Mouse (Mus musculus): ENCODE data around the gene Fam163a. TPM values are rescaled to one million over a fixed set of nuclear protein-coding genes. Genes with fewer than 3 reads are reported as not detected.

Fam163a gene
- polyA plus RNA-seq, 1 experiment from 2014 or later = 1.8 TPM

- peak within 1 kb of the TSS; percentile 98 for H3K27ac ChIP-seq (ENCODE audit: low read depth, low read length)
- ATAC-seq = peak; percentile 89
- peak within 1 kb of the TSS; percentile 88 for H3K4me3 ChIP-seq (ENCODE audit: low read depth, low read length)
- H3K4me2 ChIP-seq (replicated peaks; ENCODE audit: low read depth) = peak within 1 kb of the TSS; percentile 62
- H3K27me3 ChIP-seq (replicated peaks; ENCODE audit: control insufficient read depth, insufficient read depth, low read length) = no peaks in the 10 kb centered on the region
- peak; percentile 86 for TF ChIP-seq CTCF (IDR thresholded peaks at IDR 0.05; ENCODE audit: low read depth)
- H3K9me3 ChIP-seq (ENCODE audit: control insufficient read depth) = no peaks in the 10 kb centered on the region
- H3K9ac ChIP-seq (ENCODE audit: low read depth, low read length) = peak within 1 kb of the TSS; percentile 93
- H3K4me1 ChIP-seq (replicated peaks; ENCODE audit: control insufficient read depth, insufficient read depth, low read length) = no peaks in the 10 kb centered on the region
- under 1% methylated on average over 59 of the region's 59 CpGs for WGBS
- H3K36me3 ChIP-seq (ENCODE audit: control insufficient read depth, insufficient read depth) = peaks cover 16% of the 10 kb centered on the region
Observed at GRCm38 (mm10) chr1:156035930-156036737, 168.7 kb downstream of the Fam163a start, which contains the start of gene Tor1aip1. Gene Tor1aip1, minus strand, starts transcription at chr1:156036480.

GRCm38 (mm10) chr1:156035269-156035929 lies 169.4 kb downstream of the Fam163a start, which contains the start of gene Tor1aip2:
Gene Tor1aip2, plus strand, starts transcription at chr1:156035403.
- peak within 1 kb of the TSS; percentile 93 for H3K9ac ChIP-seq (ENCODE audit: low read depth, low read length)
- no peaks in the 10 kb centered on the region for H3K4me1 ChIP-seq (replicated peaks; ENCODE audit: control insufficient read depth, insufficient read depth, low read length)
- H3K36me3 ChIP-seq (ENCODE audit: control insufficient read depth, insufficient read depth) = peaks cover 20% of the 10 kb centered on the region
- H3K4me3 ChIP-seq (ENCODE audit: low read depth, low read length) = peak within 1 kb of the TSS; percentile 88
- 0% methylated on average over 54 of the region's 59 CpGs for WGBS
- ATAC-seq = peak; percentile 79
- TF ChIP-seq CTCF (IDR thresholded peaks at IDR 0.05; ENCODE audit: low read depth) = no peak
- H3K27ac ChIP-seq (ENCODE audit: low read depth, low read length) = peak within 1 kb of the TSS; percentile 98
- H3K27me3 ChIP-seq (replicated peaks; ENCODE audit: control insufficient read depth, insufficient read depth, low read length) = no peaks in the 10 kb centered on the region
- no peaks in the 10 kb centered on the region for H3K9me3 ChIP-seq (ENCODE audit: control insufficient read depth)
- H3K4me2 ChIP-seq (replicated peaks; ENCODE audit: low read depth) = peak within 1 kb of the TSS; percentile 62

GRCm38 (mm10) chr1:156034661-156035060 lies 170.2 kb downstream of the Fam163a start:
- H3K27me3 ChIP-seq (replicated peaks; ENCODE audit: control insufficient read depth, insufficient read depth, low read length) = no peaks in the 10 kb centered on the region
- TF ChIP-seq CTCF (IDR thresholded peaks at IDR 0.05; ENCODE audit: low read depth) = no peak
- H3K9me3 ChIP-seq (ENCODE audit: control insufficient read depth) = no peaks in the 10 kb centered on the region
- peak overlapping the region; percentile 62 for H3K4me2 ChIP-seq (replicated peaks; ENCODE audit: low read depth)
- no peak overlapping the region for H3K27ac ChIP-seq (ENCODE audit: low read depth, low read length)
- peak overlapping the region; percentile 93; the same call in 1 of the 2 replicates for H3K9ac ChIP-seq (ENCODE audit: low read depth, low read length)
- 20% methylated on average over 1 of the region's 1 CpGs for WGBS
- no peaks in the 10 kb centered on the region for H3K4me1 ChIP-seq (replicated peaks; ENCODE audit: control insufficient read depth, insufficient read depth, low read length)
- H3K4me3 ChIP-seq (ENCODE audit: low read depth, low read length) = peak overlapping the region; percentile 88
- peaks cover 26% of the 10 kb centered on the region for H3K36me3 ChIP-seq (ENCODE audit: control insufficient read depth, insufficient read depth)
- no peak for ATAC-seq

GRCm38 (mm10) chr1:156033921-156034320 lies 170.9 kb downstream of the Fam163a start:
- no peak for TF ChIP-seq CTCF (IDR thresholded peaks at IDR 0.05; ENCODE audit: low read depth)
- H3K36me3 ChIP-seq (ENCODE audit: control insufficient read depth, insufficient read depth) = peaks cover 32% of the 10 kb centered on the region
- no peak overlapping the region for H3K4me2 ChIP-seq (replicated peaks; ENCODE audit: low read depth)
- no peak overlapping the region for H3K4me3 ChIP-seq (ENCODE audit: low read depth, low read length)
- 92% methylated on average over 7 of the region's 7 CpGs for WGBS
- H3K27ac ChIP-seq (ENCODE audit: low read depth, low read length) = no peak overlapping the region
- H3K9me3 ChIP-seq (ENCODE audit: control insufficient read depth) = no peaks in the 10 kb centered on the region
- H3K4me1 ChIP-seq (replicated peaks; ENCODE audit: control insufficient read depth, insufficient read depth, low read length) = no peaks in the 10 kb centered on the region
- no peak for ATAC-seq
- H3K27me3 ChIP-seq (replicated peaks; ENCODE audit: control insufficient read depth, insufficient read depth, low read length) = no peaks in the 10 kb centered on the region
- H3K9ac ChIP-seq (ENCODE audit: low read depth, low read length) = no peak overlapping the region

GRCm38 (mm10) chr1:156028340-156028975 lies 176.4 kb downstream of the Fam163a start:
- H3K27me3 ChIP-seq (replicated peaks; ENCODE audit: control insufficient read depth, insufficient read depth, low read length) = no peaks in the 10 kb centered on the region
- no peak for TF ChIP-seq CTCF (IDR thresholded peaks at IDR 0.05; ENCODE audit: low read depth)
- H3K4me2 ChIP-seq (replicated peaks; ENCODE audit: low read depth) = no peak overlapping the region
- WGBS = 85% methylated on average over 4 of the region's 4 CpGs
- H3K27ac ChIP-seq (ENCODE audit: low read depth, low read length) = no peak overlapping the region
- H3K9ac ChIP-seq (ENCODE audit: low read depth, low read length) = no peak overlapping the region
- H3K9me3 ChIP-seq (ENCODE audit: control insufficient read depth) = no peaks in the 10 kb centered on the region
- H3K36me3 ChIP-seq (ENCODE audit: control insufficient read depth, insufficient read depth) = peaks cover 46% of the 10 kb centered on the region
- no peaks in the 10 kb centered on the region for H3K4me1 ChIP-seq (replicated peaks; ENCODE audit: control insufficient read depth, insufficient read depth, low read length)
- no peak for ATAC-seq
- no peak overlapping the region for H3K4me3 ChIP-seq (ENCODE audit: low read depth, low read length)

GRCm38 (mm10) chr1:156027849-156028248 lies 177.0 kb downstream of the Fam163a start:
- H3K4me2 ChIP-seq (replicated peaks; ENCODE audit: low read depth) = no peak overlapping the region
- no peak overlapping the region for H3K27ac ChIP-seq (ENCODE audit: low read depth, low read length)
- no peaks in the 10 kb centered on the region for H3K9me3 ChIP-seq (ENCODE audit: control insufficient read depth)
- H3K27me3 ChIP-seq (replicated peaks; ENCODE audit: control insufficient read depth, insufficient read depth, low read length) = no peaks in the 10 kb centered on the region
- TF ChIP-seq CTCF (IDR thresholded peaks at IDR 0.05; ENCODE audit: low read depth) = no peak
- no peak overlapping the region for H3K9ac ChIP-seq (ENCODE audit: low read depth, low read length)
- WGBS = 88% methylated on average over 3 of the region's 3 CpGs
- no peak for ATAC-seq
- H3K4me1 ChIP-seq (replicated peaks; ENCODE audit: control insufficient read depth, insufficient read depth, low read length) = no peaks in the 10 kb centered on the region
- H3K36me3 ChIP-seq (ENCODE audit: control insufficient read depth, insufficient read depth) = peaks cover 42% of the 10 kb centered on the region
- no peak overlapping the region for H3K4me3 ChIP-seq (ENCODE audit: low read depth, low read length)

Other genes with a start within 250 kb of the Fam163a start
- gene Cep350, start 231.8 kb downstream of the Fam163a start, polyA plus RNA-seq (2015; fragmentation: Nextera tagmentation; extraction: Ambion mirVana) = 12.8 and 14.1 TPM in 2 replicates
- 129 and 142 TPM in 2 replicates for gene Tor1aip2, start 169.6 kb downstream of the Fam163a start, polyA plus RNA-seq (2015; fragmentation: Nextera tagmentation; extraction: Ambion mirVana)
- gene Tor1aip1, start 168.5 kb downstream of the Fam163a start, polyA plus RNA-seq (2015; fragmentation: Nextera tagmentation; extraction: Ambion mirVana) = 34.6 and 34.7 TPM in 2 replicates
- gene Tdrd5, start 98.6 kb upstream of the Fam163a start, polyA plus RNA-seq (2015; fragmentation: Nextera tagmentation; extraction: Ambion mirVana) = 0.64 and 1.1 TPM in 2 replicates
- 0.04 and 0.22 TPM in 2 replicates for gene Nphs2, start 105.7 kb upstream of the Fam163a start, polyA plus RNA-seq (2015; fragmentation: Nextera tagmentation; extraction: Ambion mirVana)
- gene Gm2000, start 161.0 kb upstream of the Fam163a start, polyA plus RNA-seq (2015; fragmentation: Nextera tagmentation; extraction: Ambion mirVana) = 395 and 412 TPM in 2 replicates
- gene Axdnd1, start 216.1 kb upstream of the Fam163a start, polyA plus RNA-seq (2015; fragmentation: Nextera tagmentation; extraction: Ambion mirVana) = not detected in 2 replicates

All from intestine, postnatal 0 days (tissue).